Comparison of ENCODE assay signal across 24 mouse cellular contexts in genomic region chr16:43419923-43420322, GRCm38 (mm10).
"Had no signal": no experiment of that assay in that cellular context is flagged by ENCODE, and none has a peak within 500 bp of the region (broad histone marks: within the 10 kb centered on the region; RNA-seq: fewer than 3 reads in every experiment).

No protein-coding gene starts in this region.

- H3K27me3 ChIP-seq: heart, embryonic 12.5 days; hindbrain, embryonic 13.5 days; hindbrain, embryonic 15.5 days; kidney, embryonic 15.5 days; limb, embryonic 12.5 days; liver, embryonic 13.5 days; liver, embryonic 15.5 days had no signal

- H3K9ac ChIP-seq: forebrain, postnatal 0 days; heart, embryonic 12.5 days; hindbrain, embryonic 13.5 days; hindbrain, embryonic 15.5 days; kidney, embryonic 15.5 days; limb, embryonic 12.5 days; liver, embryonic 13.5 days; liver, embryonic 15.5 days had no signal

- DNase-seq: forebrain, postnatal 0 days; gastrocnemius, postnatal 10 days; gastrocnemius, postnatal 25 days; heart, adult 18-20 months; heart, postnatal 14 days; kidney, adult 11 months; kidney, adult 2 months; kidney, adult 9 months; kidney, postnatal 10 days; kidney, postnatal 36 days; liver; liver, embryonic 13.5 days had no signal

- ATAC-seq: forebrain, postnatal 0 days; hindbrain, postnatal 0 days; intestine, embryonic 16.5 days had no signal

- H3K4me1 ChIP-seq: kidney, embryonic 15.5 days; limb, embryonic 10.5 days; liver, embryonic 13.5 days; liver, embryonic 15.5 days had no signal

- H3K4me2 ChIP-seq: heart, embryonic 12.5 days; hindbrain, embryonic 13.5 days; hindbrain, embryonic 15.5 days; kidney, embryonic 15.5 days; limb, embryonic 12.5 days; liver, embryonic 11.5 days; liver, embryonic 13.5 days; liver, embryonic 15.5 days had no signal

- H3K9me3 ChIP-seq: heart, embryonic 12.5 days; hindbrain, embryonic 13.5 days; hindbrain, embryonic 15.5 days; kidney, embryonic 15.5 days; limb, embryonic 10.5 days; limb, embryonic 12.5 days; liver, embryonic 13.5 days; liver, embryonic 15.5 days had no signal

- H3K4me3 ChIP-seq: heart, embryonic 12.5 days; hindbrain, embryonic 13.5 days; hindbrain, embryonic 15.5 days; kidney, embryonic 15.5 days; layer of hippocampus, adult 2 months; left cerebral cortex, adult 2 months; limb, embryonic 10.5 days; limb, embryonic 12.5 days; liver, embryonic 13.5 days; liver, embryonic 15.5 days had no signal

- H3K36me3 ChIP-seq: heart, embryonic 12.5 days; hindbrain, embryonic 13.5 days; hindbrain, embryonic 15.5 days; kidney, embryonic 15.5 days; limb, embryonic 10.5 days; limb, embryonic 12.5 days; liver, embryonic 13.5 days; liver, embryonic 15.5 days had no signal

- H3K27ac ChIP-seq: hindbrain, embryonic 13.5 days; hindbrain, embryonic 15.5 days; hindbrain, postnatal 0 days; kidney, embryonic 15.5 days; layer of hippocampus, adult 2 months; left cerebral cortex, adult 2 months; limb, embryonic 10.5 days; limb, embryonic 12.5 days; liver, embryonic 13.5 days; liver, embryonic 15.5 days had no signal
